Mouse (Mus musculus): ENCODE measurements around the gene Gabra2. TPM values are rescaled to one million over a fixed set of nuclear protein-coding genes. Genes with fewer than 3 reads are reported as not detected.

The Gabra2 gene
- 2.0 TPM in 2 replicates for polyA plus RNA-seq (2016; fragmentation: Nextera tagmentation; extraction: Ambion mirVana)

- peaks cover 21% of the 10 kb centered on the region for H3K27me3 ChIP-seq (ENCODE audit: poor library complexity, severe bottlenecking)
- no peaks in the 10 kb centered on the region for H3K36me3 ChIP-seq (replicated peaks)
- H3K27ac ChIP-seq: peak within 1 kb of the TSS; percentile 87
- H3K4me3 ChIP-seq: peak within 1 kb of the TSS; percentile 77
- 0% methylated on average over 44 of the region's 55 CpGs for WGBS
- H3K4me1 ChIP-seq: peaks cover 29% of the 10 kb centered on the region
- peak; percentile 61 for DNase-seq (ENCODE audit: extremely low spot score, low spot score)
- no peaks in the 10 kb centered on the region for H3K9me3 ChIP-seq
Observed at GRCm38 (mm10) chr5:71095725-71096607, at the start of gene Gabra2. Gene Gabra2 (minus strand): TSS chr5:71095849.

GRCm38 (mm10) chr5:71136691-71137090 is 41.0 kb upstream of the Gabra2 start:
- Histone ChIP-seq H3K27me3 (ENCODE audit: poor library complexity, severe bottlenecking) (no peaks in the 10 kb centered on the region), H3K4me1 (no peaks in the 10 kb centered on the region), H3K9me3 (no peaks in the 10 kb centered on the region), H3K4me3 (no peak overlapping the region), H3K36me3 (replicated peaks) (no peaks in the 10 kb centered on the region), H3K27ac (no peak overlapping the region)
- WGBS: 86% methylated on average over 4 of the region's 4 CpGs
- DNase-seq (ENCODE audit: extremely low spot score, low spot score): no peak

- H3K36me3 ChIP-seq (replicated peaks): no peaks in the 10 kb centered on the region
- H3K4me3 ChIP-seq: no peak overlapping the region
- H3K27ac ChIP-seq: no peak overlapping the region
- H3K9me3 ChIP-seq: no peaks in the 10 kb centered on the region
- no peaks in the 10 kb centered on the region for H3K27me3 ChIP-seq (ENCODE audit: poor library complexity, severe bottlenecking)
- H3K4me1 ChIP-seq: no peaks in the 10 kb centered on the region
- no peak for DNase-seq (ENCODE audit: extremely low spot score, low spot score)
- 85% methylated on average over 2 of the region's 2 CpGs for WGBS
Observed at GRCm38 (mm10) chr5:71135840-71136239, 40.2 kb upstream of the Gabra2 start.

GRCm38 (mm10) chr5:71127721-71128120 is 32.1 kb upstream of the Gabra2 start:
- Histone ChIP-seq H3K27ac (no peak overlapping the region), H3K4me1 (no peaks in the 10 kb centered on the region), H3K36me3 (replicated peaks) (no peaks in the 10 kb centered on the region), H3K27me3 (ENCODE audit: poor library complexity, severe bottlenecking) (no peaks in the 10 kb centered on the region), H3K9me3 (no peaks in the 10 kb centered on the region), H3K4me3 (no peak overlapping the region)
- 77% methylated on average over 3 of the region's 3 CpGs for WGBS
- DNase-seq (ENCODE audit: extremely low spot score, low spot score): no peak

GRCm38 (mm10) chr5:71115216-71115615 is 19.6 kb upstream of the Gabra2 start:
- H3K9me3 ChIP-seq: no peaks in the 10 kb centered on the region
- DNase-seq (ENCODE audit: extremely low spot score, low spot score): no peak
- no peaks in the 10 kb centered on the region for H3K27me3 ChIP-seq (ENCODE audit: poor library complexity, severe bottlenecking)
- no peaks in the 10 kb centered on the region for H3K4me1 ChIP-seq
- no peaks in the 10 kb centered on the region for H3K36me3 ChIP-seq (replicated peaks)
- no peak overlapping the region for H3K27ac ChIP-seq
- 72% methylated on average over 1 of the region's 1 CpGs for WGBS
- H3K4me3 ChIP-seq: no peak overlapping the region

- Histone ChIP-seq H3K36me3 (replicated peaks) (no peaks in the 10 kb centered on the region), H3K27me3 (ENCODE audit: poor library complexity, severe bottlenecking) (peaks cover 21% of the 10 kb centered on the region), H3K27ac (peak overlapping the region; percentile 87), H3K4me1 (peaks cover 29% of the 10 kb centered on the region), H3K9me3 (no peaks in the 10 kb centered on the region), H3K4me3 (peak overlapping the region; percentile 77)
- DNase-seq (ENCODE audit: extremely low spot score, low spot score): peak; percentile 58
- under 1% methylated on average over 19 of the region's 19 CpGs for WGBS
Observed at GRCm38 (mm10) chr5:71095180-71095579, 469 bp downstream of the Gabra2 start.

GRCm38 (mm10) chr5:71094776-71095175 is 873 bp downstream of the Gabra2 start:
- DNase-seq (ENCODE audit: extremely low spot score, low spot score): no peak
- H3K4me1 ChIP-seq: peaks cover 29% of the 10 kb centered on the region
- 23% methylated on average over 10 of the region's 10 CpGs for WGBS
- H3K9me3 ChIP-seq: no peaks in the 10 kb centered on the region
- H3K27me3 ChIP-seq (ENCODE audit: poor library complexity, severe bottlenecking): peaks cover 21% of the 10 kb centered on the region
- H3K36me3 ChIP-seq (replicated peaks): no peaks in the 10 kb centered on the region
- H3K27ac ChIP-seq: no peak overlapping the region
- peak overlapping the region; percentile 77 for H3K4me3 ChIP-seq

- DNase-seq (ENCODE audit: extremely low spot score, low spot score): no peak
- Histone ChIP-seq H3K4me3 (no peak overlapping the region), H3K9me3 (no peaks in the 10 kb centered on the region), H3K36me3 (replicated peaks) (no peaks in the 10 kb centered on the region), H3K27ac (no peak overlapping the region), H3K4me1 (peaks cover 29% of the 10 kb centered on the region), H3K27me3 (ENCODE audit: poor library complexity, severe bottlenecking) (peaks cover 21% of the 10 kb centered on the region)
- 78% methylated on average over 2 of the region's 2 CpGs for WGBS
Observed at GRCm38 (mm10) chr5:71093807-71094206, 1.8 kb downstream of the Gabra2 start.

- DNase-seq (ENCODE audit: extremely low spot score, low spot score): no peak
- no peaks in the 10 kb centered on the region for H3K9me3 ChIP-seq
- no peaks in the 10 kb centered on the region for H3K36me3 ChIP-seq (replicated peaks)
- no peak overlapping the region for H3K4me3 ChIP-seq
- H3K27ac ChIP-seq: no peak overlapping the region
- H3K4me1 ChIP-seq: peaks cover 22% of the 10 kb centered on the region
- H3K27me3 ChIP-seq (ENCODE audit: poor library complexity, severe bottlenecking): peaks cover 21% of the 10 kb centered on the region
Observed at GRCm38 (mm10) chr5:71092475-71092874, 3.2 kb downstream of the Gabra2 start.

- Histone ChIP-seq H3K4me1 (peaks cover 16% of the 10 kb centered on the region), H3K36me3 (replicated peaks) (no peaks in the 10 kb centered on the region), H3K27me3 (ENCODE audit: poor library complexity, severe bottlenecking) (peaks cover 21% of the 10 kb centered on the region), H3K9me3 (no peaks in the 10 kb centered on the region), H3K4me3 (no peak overlapping the region), H3K27ac (no peak overlapping the region)
- DNase-seq (ENCODE audit: extremely low spot score, low spot score): no peak
- 90% methylated on average over 2 of the region's 2 CpGs for WGBS
Observed at GRCm38 (mm10) chr5:71091926-71092325, 3.7 kb downstream of the Gabra2 start.

GRCm38 (mm10) chr5:71078861-71079260 is 16.8 kb downstream of the Gabra2 start:
- WGBS: 93% methylated on average over 5 of the region's 5 CpGs
- Histone ChIP-seq H3K4me1 (no peaks in the 10 kb centered on the region), H3K4me3 (no peak overlapping the region), H3K9me3 (no peaks in the 10 kb centered on the region), H3K36me3 (replicated peaks) (no peaks in the 10 kb centered on the region), H3K27me3 (ENCODE audit: poor library complexity, severe bottlenecking) (no peaks in the 10 kb centered on the region), H3K27ac (no peak overlapping the region)
- no peak for DNase-seq (ENCODE audit: extremely low spot score, low spot score)

- H3K4me3 ChIP-seq: no peak overlapping the region
- no peak overlapping the region for H3K27ac ChIP-seq
- no peaks in the 10 kb centered on the region for H3K27me3 ChIP-seq (ENCODE audit: poor library complexity, severe bottlenecking)
- 80% methylated on average over 3 of the region's 3 CpGs for WGBS
- peaks cover 6% of the 10 kb centered on the region for H3K4me1 ChIP-seq
- no peaks in the 10 kb centered on the region for H3K36me3 ChIP-seq (replicated peaks)
- no peaks in the 10 kb centered on the region for H3K9me3 ChIP-seq
- DNase-seq (ENCODE audit: extremely low spot score, low spot score): no peak
Observed at GRCm38 (mm10) chr5:71061696-71062095, 34.0 kb downstream of the Gabra2 start.

- DNase-seq (ENCODE audit: extremely low spot score, low spot score): peak; percentile 16
- no peaks in the 10 kb centered on the region for H3K36me3 ChIP-seq (replicated peaks)
- WGBS: 56% methylated on average over 7 of the region's 7 CpGs
Observed at GRCm38 (mm10) chr5:71058047-71058446, 37.6 kb downstream of the Gabra2 start.

More at GRCm38 (mm10) chr5:71058047-71058446, 37.6 kb downstream of the Gabra2 start:
- Histone ChIP-seq H3K27me3 (ENCODE audit: poor library complexity, severe bottlenecking) (no peaks in the 10 kb centered on the region), H3K4me1 (peaks cover 6% of the 10 kb centered on the region), H3K4me3 (no peak overlapping the region), H3K27ac (no peak overlapping the region), H3K9me3 (no peaks in the 10 kb centered on the region)
